Mouse (Mus musculus) cerebellum, adult 2 months (tissue): ENCODE data around the gene Duxbl1. TPM values are rescaled to one million over a fixed set of nuclear protein-coding genes. Genes with fewer than 3 reads are reported as not detected.
"Not testable (repeated sequence)": the region's sequence is repeated elsewhere in the genome, so short reads cannot be mapped to it uniquely, and the experiment has no call there.

ENCODE experiments used
- DNase-seq, 2 experiments: peaks; one replicate each; pipeline ENCODE4 v3.0.0; 2021
- H3K27ac ChIP-seq: fragments of 200-500 bp; 2 replicates; pipeline ENCODE4 v1.5.1; 2012; ENCODE audit warnings: low read length, control low read depth, inconsistent platforms; ENCODE audit not compliant: insufficient read depth
- H3K27me3 ChIP-seq: fragments of 200-500 bp; 2 replicates; pipeline ENCODE4 v1.6.1; 2012; ENCODE audit warnings: inconsistent platforms, mild to moderate bottlenecking, low read length, moderate library complexity; ENCODE audit not compliant: control insufficient read depth, insufficient read depth
- H3K4me1 ChIP-seq: fragments of 200-500 bp; 2 replicates; pipeline ENCODE4 v1.6.1; 2011; ENCODE audit warnings: low read length; ENCODE audit not compliant: control insufficient read depth, insufficient read depth
- H3K4me3 ChIP-seq: fragments of 200-500 bp; replicated peaks from 2 replicates; pipeline ENCODE3; 2011; ENCODE audit warnings: mild to moderate bottlenecking, low read depth, low read length, control low read depth; ENCODE audit not compliant: insufficient read depth
- WGBS: fragments of 180-500 bp; shearing (Covaris S2); methylation state at CpG from one replicate; pipeline ENCODE4 v1.1.7; 2018; 5-methylcytosine and 5-hydroxymethylcytosine counted together
- polyA plus RNA-seq: library from polyadenylated mRNA; depleted of rRNA; stranded (reverse); fragments of >200 nt; gene quantifications from 2 replicates; pipeline ENCODE4 v1.2.3, GENCODE M21; 2012; rRNA removed

Duxbl1 gene
- polyA plus RNA-seq, 1 experiment = 1.6 TPM

DNA sequence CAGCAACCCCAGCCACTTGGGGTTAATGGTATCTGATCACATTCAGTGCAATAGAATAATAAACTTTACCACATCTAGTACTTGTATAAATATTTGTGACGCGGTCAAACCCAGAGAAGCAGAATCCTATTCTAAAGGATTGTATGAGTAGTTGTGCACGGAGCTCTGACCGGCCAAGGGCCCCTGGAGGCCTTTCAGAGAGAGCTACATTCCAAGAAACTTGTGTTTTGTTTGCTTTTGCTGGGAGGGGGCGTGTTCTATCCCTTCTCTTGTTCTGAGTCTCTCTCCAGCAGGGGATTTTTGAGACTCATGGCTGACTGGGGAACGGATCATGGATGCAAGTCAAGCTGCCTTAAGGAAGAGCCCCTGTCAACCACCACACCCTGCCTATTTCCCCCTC lies 57.1 kb downstream of the Duxbl1 start:
- DNase-seq, H3K4me1 ChIP-seq, H3K27me3 ChIP-seq, H3K4me3 ChIP-seq, H3K27ac ChIP-seq: not testable (repeated sequence)
- WGBS = no CpG with 5 or more reads among the region's 6 CpGs

Other genes with a start within 250 kb of the Duxbl1 start
- 67.3 and 71.4 TPM in 2 replicates for gene Zcchc24, start 209.5 kb upstream of the Duxbl1 start, polyA plus RNA-seq
- gene Anxa11, start 136.4 kb upstream of the Duxbl1 start, polyA plus RNA-seq = 12.3 and 12.9 TPM in 2 replicates
- gene Plac9a, start 75.5 kb upstream of the Duxbl1 start, polyA plus RNA-seq = 0.27 TPM in 1 of 2 replicates, not detected in the other
- gene Tmem254a, start 50.9 kb upstream of the Duxbl1 start, polyA plus RNA-seq = 2.0 and 2.6 TPM in 2 replicates
- gene Cphx1, start 40.3 kb upstream of the Duxbl1 start, polyA plus RNA-seq = 0.15 TPM in 1 of 2 replicates, not detected in the other
- gene Gm9780, start 64.1 kb downstream of the Duxbl1 start, polyA plus RNA-seq = 1.5 and 5.1 TPM in 2 replicates
- 0.13 and 3.7 TPM in 2 replicates for gene Tmem254c, start 88.8 kb downstream of the Duxbl1 start, polyA plus RNA-seq
- not detected in 2 replicates for gene Cphx2, start 102.9 kb downstream of the Duxbl1 start, polyA plus RNA-seq
- not detected in 2 replicates for gene Cphx3, start 103.7 kb downstream of the Duxbl1 start, polyA plus RNA-seq
- gene Duxbl2, start 139.8 kb downstream of the Duxbl1 start, polyA plus RNA-seq = not detected in 2 replicates
- gene Plac9b, start 203.9 kb downstream of the Duxbl1 start, polyA plus RNA-seq = 2.3 and 3.7 TPM in 2 replicates
- 15.1 and 19.6 TPM in 2 replicates for gene Tmem254b, start 228.5 kb downstream of the Duxbl1 start, polyA plus RNA-seq